Mouse (Mus musculus) heart, postnatal 10 days (tissue): Measurements from ENCODE around the gene Dhx9. TPM values are rescaled to one million over a fixed set of nuclear protein-coding genes. Genes with fewer than 3 reads are reported as not detected.
A peak's percentile ranks its signal among the peaks of the same experiment; 100 is the strongest.
"Not testable (repeated sequence)": the region's sequence is repeated elsewhere in the genome, so short reads cannot be mapped to it uniquely, and the experiment has no call there.

Experiments
- DNase-seq, 2 experiments: peaks; one replicate each; pipeline ENCODE4 v3.0.0; 2021
- intact Hi-C: fragments of 180-260 bp; cut with DNase I; formaldehyde crosslinking; loops from one replicate; pipeline ENCODE4 v1.15.1; 2025
- total RNA-seq, 2 experiments: library from RNA; stranded (reverse); gene quantifications; 2 replicates each; pipeline ENCODE4 v1.2.3; 2021

The Dhx9 gene
- 10 to 100 TPM; 79.7 to 88.1 TPM for total RNA-seq

DNA sequence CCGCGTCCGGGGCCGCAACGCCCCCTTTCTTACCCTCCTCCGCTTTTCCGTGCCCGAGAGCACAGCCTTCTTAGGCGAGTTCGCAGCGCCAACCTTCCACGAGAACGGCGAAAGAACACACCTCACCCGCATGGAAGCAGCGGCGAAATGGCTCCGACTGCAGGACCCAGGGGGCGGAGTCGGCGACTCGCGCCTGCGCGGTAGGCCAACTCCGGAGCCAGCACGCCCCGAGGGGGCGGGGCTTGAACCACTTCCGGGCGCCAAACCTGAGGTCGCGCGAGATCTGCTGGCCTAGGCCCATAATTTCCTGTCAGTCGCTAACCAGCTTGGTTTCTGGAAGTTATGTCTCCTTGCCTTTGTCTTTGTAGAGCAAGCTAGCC is at the start of gene Dhx9:
Gene Dhx9, minus strand, starts transcription at position 161 of the 380 bp plus-strand sequence.
- intact Hi-C loops: loop anchor here (5.0 kb wide), 1 partner anchor 260 kb away; the partner anchor contains the start of gene Rnasel
- peak; percentile 99 to 100 for DNase-seq

GRCm38 (mm10) chr1:153535611-153536010 is 48.2 kb upstream of the Dhx9 start:
- intact Hi-C loops: no loop called here
- DNase-seq: peak; percentile 17 to 21

DNA sequence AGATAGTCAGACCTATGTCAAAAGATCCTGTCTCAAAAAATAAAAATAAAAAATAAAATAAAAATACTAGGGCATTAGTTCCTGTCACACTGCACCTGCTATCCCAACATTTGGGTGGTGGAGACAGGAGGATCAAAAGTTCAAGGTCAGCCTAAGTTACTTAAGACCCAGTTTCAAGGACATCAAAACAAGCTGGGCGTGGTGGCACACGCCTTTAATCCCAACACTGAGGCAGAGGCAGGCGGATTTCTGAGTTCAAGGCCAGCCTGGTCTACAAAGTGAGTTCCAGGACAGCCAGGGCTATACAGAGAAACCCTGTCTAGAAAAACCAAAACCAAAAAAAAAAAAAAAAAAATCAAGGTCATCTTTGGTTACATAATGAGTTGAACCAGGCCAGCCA is 45.4 kb upstream of the Dhx9 start:
- intact Hi-C loops, DNase-seq: not testable (repeated sequence)

DNA sequence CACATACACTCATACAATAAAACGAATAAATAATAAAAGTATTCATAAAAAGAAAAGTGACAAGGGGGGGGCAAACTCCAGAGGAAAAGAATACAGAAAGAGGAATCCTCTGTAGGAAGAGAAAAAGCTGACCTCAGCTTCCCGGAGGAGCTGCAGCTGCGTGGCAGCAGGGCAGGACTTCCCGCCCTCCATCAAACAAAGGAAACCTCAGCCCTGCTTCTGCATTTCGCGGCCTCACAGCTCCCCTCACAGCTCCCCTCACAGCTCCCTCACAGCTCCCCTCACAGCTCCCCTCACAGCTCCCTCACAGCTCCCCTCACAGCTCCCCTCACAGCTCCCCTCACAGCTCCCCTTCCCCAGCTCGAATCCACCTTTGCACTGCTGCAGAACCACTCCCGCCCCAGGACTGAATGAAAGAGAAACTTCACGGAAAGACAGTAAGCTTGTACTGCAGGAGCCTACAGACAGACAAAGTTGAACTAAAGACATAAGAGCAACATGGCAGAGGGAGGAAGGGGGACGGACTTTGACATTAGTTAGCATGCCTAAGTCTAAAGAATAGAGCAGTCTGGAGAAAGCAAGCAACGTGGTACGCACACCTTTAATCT is 44.9 kb upstream of the Dhx9 start:
- peak; percentile 24 to 32 for DNase-seq
- intact Hi-C loops: no loop called here

DNA sequence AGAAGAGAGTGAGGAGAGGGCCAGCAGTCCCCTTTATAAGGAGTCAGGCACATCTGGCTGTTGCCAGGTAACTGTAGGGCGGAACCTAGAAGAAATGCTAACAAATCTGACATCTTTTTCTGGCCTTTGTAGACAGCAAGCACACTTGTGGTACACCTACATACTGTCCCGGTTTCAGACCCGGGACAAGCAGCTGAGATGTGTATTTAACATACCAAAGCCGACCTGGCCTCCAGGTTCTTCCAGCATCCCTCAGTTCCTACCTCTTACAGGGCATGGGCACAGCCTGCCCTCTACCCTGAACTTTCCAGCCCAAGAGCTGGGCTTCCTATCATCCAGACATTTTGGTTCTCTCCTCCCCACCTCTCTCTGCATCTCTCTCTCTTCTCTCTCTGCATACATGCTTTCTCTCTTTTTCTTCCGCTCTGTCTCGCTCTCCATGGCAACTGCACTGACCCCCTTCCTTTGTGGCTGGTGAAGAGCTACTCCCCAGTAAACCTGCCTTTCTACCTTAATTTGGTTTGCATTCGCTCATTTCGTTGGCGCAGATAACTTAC is 44.3 kb upstream of the Dhx9 start:
- DNase-seq: no peak
- intact Hi-C loops: no loop called here

DNA sequence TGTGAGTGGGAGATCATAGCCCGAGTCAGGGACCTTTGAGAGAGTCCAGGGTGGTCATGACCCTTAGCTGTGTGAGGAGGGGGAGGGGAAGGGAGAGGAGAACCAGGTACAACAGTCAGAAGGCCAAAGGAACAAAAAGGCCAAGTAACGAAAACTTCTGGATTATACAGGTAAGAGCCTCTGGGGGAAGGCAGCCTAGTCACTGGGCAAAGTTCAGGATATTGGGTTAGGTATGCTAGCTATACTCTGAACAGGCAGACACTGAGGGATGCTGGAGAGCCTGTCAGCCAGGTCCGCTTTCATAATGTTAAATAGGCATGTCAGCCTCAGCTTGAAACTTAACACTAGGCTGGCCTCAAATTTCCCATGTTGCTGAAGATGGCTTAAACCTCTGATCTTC is 34.7 kb upstream of the Dhx9 start:
- DNase-seq: no peak

DNA sequence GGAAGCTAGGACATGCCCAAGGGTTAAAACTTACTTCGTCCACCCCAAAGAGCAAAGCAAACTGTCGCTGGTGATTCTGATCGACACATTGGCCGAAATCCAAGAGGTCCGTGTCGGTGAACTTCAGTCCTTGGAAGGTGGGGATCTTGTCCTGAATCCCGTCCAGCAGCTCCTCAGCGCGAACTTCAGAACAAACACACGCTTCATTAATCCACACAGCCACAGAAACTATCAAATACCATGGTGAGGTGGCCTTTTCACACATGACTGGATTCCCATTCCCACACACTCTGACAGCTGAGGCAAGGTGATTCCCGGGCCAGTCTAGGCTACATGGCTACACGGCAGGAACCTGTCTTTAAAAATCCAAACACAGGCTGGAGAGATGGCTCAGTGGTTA is 27.9 kb upstream of the Dhx9 start:
- intact Hi-C loops: no loop called here
- DNase-seq: no peak

More for the DNA sequence above, 34.7 kb upstream of the Dhx9 start:
- intact Hi-C loops: no loop called here

GRCm38 (mm10) chr1:153510330-153511009 is 23.0 kb upstream of the Dhx9 start:
- DNase-seq: no peak
- intact Hi-C loops: no loop called here

- intact Hi-C loops, DNase-seq: not testable (repeated sequence)
Observed at GRCm38 (mm10) chr1:153509569-153509968, 22.1 kb upstream of the Dhx9 start.

GRCm38 (mm10) chr1:153509012-153509411 is 21.6 kb upstream of the Dhx9 start:
- DNase-seq: no peak
- intact Hi-C loops: no loop called here

GRCm38 (mm10) chr1:153506266-153506665 is 18.8 kb upstream of the Dhx9 start:
- peak; percentile 35 to 39 for DNase-seq
- intact Hi-C loops: no loop called here

DNA sequence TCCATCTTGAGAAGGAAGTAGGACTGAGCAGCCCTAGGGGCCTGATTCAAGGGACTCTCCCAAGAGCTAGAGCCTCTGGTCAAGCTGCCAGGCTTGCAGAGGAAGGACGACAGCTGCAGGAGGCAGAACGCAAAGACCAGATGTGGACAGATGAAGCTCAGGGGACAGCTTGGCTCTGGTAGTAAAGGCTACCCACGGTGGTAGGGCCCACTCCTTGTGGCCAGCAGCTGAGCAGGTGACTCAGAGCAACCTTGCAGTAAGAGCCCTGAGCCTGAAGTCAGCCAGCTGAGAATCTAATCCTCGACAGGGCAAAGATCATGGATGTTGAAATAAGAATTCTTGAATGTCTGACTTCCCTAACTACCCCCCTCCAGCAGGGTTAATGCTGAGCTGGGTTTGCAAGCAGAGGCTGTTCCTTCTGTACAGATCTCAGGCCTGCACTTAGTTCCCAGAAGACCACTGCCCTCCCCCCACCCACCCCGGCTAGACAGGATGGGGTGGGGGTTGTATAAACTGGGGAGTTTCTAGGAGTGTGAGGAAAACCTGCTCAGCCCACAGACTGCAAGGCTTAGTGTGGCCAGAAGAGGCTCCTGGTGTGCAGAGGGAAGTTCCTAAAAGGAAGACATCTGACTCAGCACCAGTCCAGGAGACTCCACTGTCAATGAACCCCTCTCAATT is 14.3 kb upstream of the Dhx9 start:
- intact Hi-C loops: no loop called here
- DNase-seq: peak; percentile 35 to 46

GRCm38 (mm10) chr1:153500030-153500429 is 12.6 kb upstream of the Dhx9 start:
- intact Hi-C loops: no loop called here
- no peak for DNase-seq

GRCm38 (mm10) chr1:153496030-153496429 is 8.6 kb upstream of the Dhx9 start:
- intact Hi-C loops: no loop called here
- no peak for DNase-seq

- DNase-seq: no peak
- intact Hi-C loops: no loop called here
Observed at GRCm38 (mm10) chr1:153493931-153494330, 6.5 kb upstream of the Dhx9 start.

- DNase-seq: no peak
- intact Hi-C loops: no loop called here
Observed at GRCm38 (mm10) chr1:153493338-153493737, 5.9 kb upstream of the Dhx9 start.

- intact Hi-C loops: no loop called here
- DNase-seq: no peak
Observed at GRCm38 (mm10) chr1:153491822-153492221, 4.4 kb upstream of the Dhx9 start.

DNA sequence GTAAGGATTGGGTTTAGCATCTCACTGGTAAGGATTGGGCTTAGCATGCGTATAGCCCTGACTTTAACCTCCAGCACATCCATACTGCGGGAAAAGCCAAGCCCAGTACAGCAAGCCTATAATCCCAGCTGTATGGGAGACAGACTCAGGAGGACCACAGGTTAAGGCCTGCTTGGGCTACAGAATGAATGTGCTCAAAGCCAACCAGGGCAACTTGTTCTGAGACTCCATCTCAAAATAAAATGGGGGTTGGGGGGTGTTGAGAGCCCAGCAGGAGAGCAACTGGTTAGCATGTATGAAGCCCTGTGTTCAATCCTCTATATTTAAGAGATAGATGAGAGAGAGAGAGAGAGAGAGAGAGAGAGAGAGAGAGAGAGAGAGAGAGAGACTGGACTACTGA is 3.9 kb upstream of the Dhx9 start:
- intact Hi-C loops: no loop called here
- no peak for DNase-seq

DNA sequence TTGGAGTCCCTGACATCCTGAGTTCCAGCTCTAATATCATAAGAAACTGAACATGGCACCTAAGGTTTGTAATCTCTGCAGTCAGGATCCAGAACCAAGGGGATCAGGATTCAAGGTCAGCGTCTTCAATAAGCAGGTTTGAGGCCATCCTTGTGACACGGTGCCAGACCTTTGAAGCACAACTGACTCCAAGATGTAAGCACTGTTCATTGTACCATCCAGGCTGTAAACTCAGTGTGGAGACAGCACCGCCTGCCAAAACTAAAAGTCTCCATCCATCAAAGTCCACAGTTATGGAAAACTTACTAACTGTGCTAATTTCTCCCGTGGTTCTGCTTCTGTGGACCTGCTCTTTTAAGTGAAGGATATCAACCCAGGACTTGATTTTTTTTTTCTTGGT is 2.5 kb upstream of the Dhx9 start:
- intact Hi-C loops: loop anchor here (5.0 kb wide), 1 partner anchor 257 kb away; the partner anchor contains the start of gene Rnasel
- DNase-seq: no peak

- intact Hi-C loops: loop anchor here (5.0 kb wide), 1 partner anchor 258 kb away; the partner anchor contains the start of gene Rnasel
- DNase-seq: no peak
Observed at GRCm38 (mm10) chr1:153489540-153489939, 2.1 kb upstream of the Dhx9 start.

DNA sequence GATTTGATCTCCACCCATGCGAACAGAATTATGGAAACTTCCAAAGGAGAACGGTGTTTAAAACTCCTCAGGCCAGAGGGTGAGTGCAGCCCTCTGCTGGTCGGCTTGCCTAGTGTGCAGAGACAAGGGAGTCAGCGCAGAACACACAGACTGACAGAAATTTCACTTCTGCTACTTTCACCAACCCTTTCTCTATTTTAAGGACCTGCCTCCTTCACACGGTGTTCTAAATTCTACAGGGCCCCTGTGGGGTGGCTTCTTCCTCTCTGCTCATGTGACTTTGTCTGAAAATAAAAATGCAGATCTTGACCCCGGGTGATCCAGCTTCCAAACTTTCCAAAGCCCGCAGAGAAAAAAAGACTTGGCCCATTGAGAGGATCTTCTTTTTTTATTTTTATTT is 1.7 kb upstream of the Dhx9 start:
- intact Hi-C loops: loop anchor here (5.0 kb wide), 1 partner anchor 258 kb away; the partner anchor contains the start of gene Rnasel
- peak in 1 of 2 experiments; percentile 34 for DNase-seq
